Mouse (Mus musculus): ENCODE data around the gene Akap2.

GRCm38 (mm10) chr4:57862269-57862986, 145.0 kb downstream of the Akap2 start:
- TF ChIP-seq CTCF (IDR thresholded peaks at IDR 0.05; ENCODE audit: low read depth) (no peak), EP300 (optimal IDR thresholded peaks at IDR 0.05) (no peak)

Measured in stomach, postnatal 0 days (tissue).